Mouse (Mus musculus) forebrain, embryonic 10.5 days (tissue): Measurements from ENCODE around the gene Garnl3. TPM values are rescaled to one million over a fixed set of nuclear protein-coding genes. Genes with fewer than 3 reads are reported as not detected.
A peak's percentile ranks its signal among the peaks of the same experiment; 100 is the strongest.

Source experiments
- DNase-seq: peaks from one replicate; pipeline ENCODE4 v3.0.0-alpha.2; 2017; ENCODE audit warnings: low spot score; ENCODE audit errors: extremely low spot score
- H3K27ac ChIP-seq: fragments of 300-500 bp; sonication (generic); 2 replicates; pipeline ENCODE4 v1.5.1; 2016; ENCODE audit warnings: mild to moderate bottlenecking
- H3K27me3 ChIP-seq: fragments of 300-500 bp; sonication (generic); 2 replicates; pipeline ENCODE4 v1.6.1; 2016; ENCODE audit warnings: mild to moderate bottlenecking; ENCODE audit not compliant: poor library complexity, severe bottlenecking
- H3K36me3 ChIP-seq: fragments of 300-500 bp; sonication (generic); replicated peaks from 2 replicates; pipeline ENCODE4 v1.6.1; 2016; ENCODE audit warnings: mild to moderate bottlenecking, moderate library complexity
- H3K4me1 ChIP-seq: fragments of 300-500 bp; sonication (generic); 2 replicates; pipeline ENCODE4 v1.6.1; 2016
- H3K4me3 ChIP-seq: fragments of 300-500 bp; sonication (generic); 2 replicates; pipeline ENCODE4 v1.5.1; 2016; ENCODE audit warnings: mild to moderate bottlenecking, moderate library complexity
- H3K9me3 ChIP-seq: fragments of 300-500 bp; sonication (generic); 2 replicates; pipeline ENCODE4 v1.6.1; 2016; ENCODE audit warnings: mild to moderate bottlenecking, moderate library complexity
- WGBS: fragments of 180-500 bp; shearing (Covaris S2); methylation state at CpG from one replicate; pipeline ENCODE4 v1.1.7; 2016; 5-methylcytosine and 5-hydroxymethylcytosine counted together
- polyA plus RNA-seq: library from polyadenylated mRNA; unstranded; fragments of >200 nt; fragmentation: Nextera tagmentation; extraction: Ambion mirVana; gene quantifications from 2 replicates; pipeline ENCODE4 v1.2.1, GENCODE M21; 2016

The Garnl3 gene
- 8.6 and 9.1 TPM in 2 replicates for polyA plus RNA-seq

- Histone ChIP-seq H3K27ac (peak within 1 kb of the TSS; percentile 87), H3K36me3 (no peaks in the 10 kb centered on the region), H3K4me3 (peak within 1 kb of the TSS; percentile 83), H3K9me3 (no peaks in the 10 kb centered on the region), H3K27me3 (peaks cover 49% of the 10 kb centered on the region), H3K4me1 (peaks cover 36% of the 10 kb centered on the region)
- WGBS, result under 1% methylated on average over 22 of the region's 22 CpGs
- peak; percentile 62 for DNase-seq
These were observed at the start of gene Garnl3 for GRCm38 (mm10) chr2:33131500-33132092. Gene Garnl3 (minus strand): TSS chr2:33131654.

DNA sequence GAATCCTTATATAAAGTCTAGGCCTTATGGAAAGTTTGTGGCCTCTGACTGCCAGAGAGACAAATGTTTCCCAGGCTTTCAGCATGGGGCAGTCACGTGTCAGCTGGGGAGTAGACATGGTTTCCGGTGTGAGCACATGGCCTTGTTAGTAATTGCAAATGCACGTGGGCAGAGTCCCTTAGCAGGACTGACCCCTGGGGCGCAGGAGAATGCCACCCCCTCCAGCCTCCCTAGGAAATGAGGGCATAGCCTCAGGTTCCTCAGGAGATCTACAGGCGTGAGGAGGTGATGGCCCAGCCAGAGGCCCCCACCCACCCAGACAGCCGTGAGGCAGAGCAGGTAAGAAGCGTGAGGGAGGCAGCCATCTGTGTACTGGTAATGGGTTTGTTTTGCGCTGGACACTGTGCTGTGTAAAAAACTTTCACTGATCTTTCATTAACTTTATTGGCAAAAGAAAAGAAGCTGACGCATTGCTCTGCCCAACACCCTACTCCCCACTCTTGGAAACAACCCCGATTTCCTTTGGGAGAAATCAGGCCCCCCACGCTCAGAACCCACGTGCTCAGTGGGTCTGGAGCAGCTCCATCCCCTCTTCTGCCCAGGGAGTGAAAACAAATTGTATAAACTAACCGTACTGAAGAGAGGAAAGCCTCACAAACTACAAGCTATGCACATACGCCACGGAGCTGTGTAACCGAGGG, 48.6 kb upstream of the Garnl3 start:
- no peaks in the 10 kb centered on the region for H3K36me3 ChIP-seq
- no peak overlapping the region for H3K4me3 ChIP-seq
- WGBS, result 71% methylated on average over 16 of the region's 16 CpGs
- H3K27me3 ChIP-seq, result peaks cover 6% of the 10 kb centered on the region; the same call in 1 of the 2 replicates
- peaks cover 35% of the 10 kb centered on the region for H3K4me1 ChIP-seq
- peak overlapping the region; percentile 73 for H3K27ac ChIP-seq
- DNase-seq, result no peak
- no peaks in the 10 kb centered on the region for H3K9me3 ChIP-seq

GRCm38 (mm10) chr2:33179171-33179929, 47.9 kb upstream of the Garnl3 start:
- DNase-seq, result no peak
- H3K27me3 ChIP-seq, result peaks cover 6% of the 10 kb centered on the region; the same call in 1 of the 2 replicates
- no peak overlapping the region for H3K4me3 ChIP-seq
- H3K36me3 ChIP-seq, result no peaks in the 10 kb centered on the region
- peaks cover 35% of the 10 kb centered on the region for H3K4me1 ChIP-seq
- H3K27ac ChIP-seq, result peak overlapping the region; percentile 73
- 62% methylated on average over 14 of the region's 14 CpGs for WGBS
- H3K9me3 ChIP-seq, result no peaks in the 10 kb centered on the region

- Histone ChIP-seq H3K9me3 (no peaks in the 10 kb centered on the region), H3K4me3 (no peak overlapping the region), H3K36me3 (no peaks in the 10 kb centered on the region), H3K27me3 (peaks cover 9% of the 10 kb centered on the region; the same call in 1 of the 2 replicates), H3K4me1 (peaks cover 35% of the 10 kb centered on the region), H3K27ac (peak overlapping the region; percentile 73)
- no peak for DNase-seq
- WGBS, result 76% methylated on average over 11 of the region's 11 CpGs
These were observed 46.9 kb upstream of the Garnl3 start for GRCm38 (mm10) chr2:33178243-33178932.

DNA sequence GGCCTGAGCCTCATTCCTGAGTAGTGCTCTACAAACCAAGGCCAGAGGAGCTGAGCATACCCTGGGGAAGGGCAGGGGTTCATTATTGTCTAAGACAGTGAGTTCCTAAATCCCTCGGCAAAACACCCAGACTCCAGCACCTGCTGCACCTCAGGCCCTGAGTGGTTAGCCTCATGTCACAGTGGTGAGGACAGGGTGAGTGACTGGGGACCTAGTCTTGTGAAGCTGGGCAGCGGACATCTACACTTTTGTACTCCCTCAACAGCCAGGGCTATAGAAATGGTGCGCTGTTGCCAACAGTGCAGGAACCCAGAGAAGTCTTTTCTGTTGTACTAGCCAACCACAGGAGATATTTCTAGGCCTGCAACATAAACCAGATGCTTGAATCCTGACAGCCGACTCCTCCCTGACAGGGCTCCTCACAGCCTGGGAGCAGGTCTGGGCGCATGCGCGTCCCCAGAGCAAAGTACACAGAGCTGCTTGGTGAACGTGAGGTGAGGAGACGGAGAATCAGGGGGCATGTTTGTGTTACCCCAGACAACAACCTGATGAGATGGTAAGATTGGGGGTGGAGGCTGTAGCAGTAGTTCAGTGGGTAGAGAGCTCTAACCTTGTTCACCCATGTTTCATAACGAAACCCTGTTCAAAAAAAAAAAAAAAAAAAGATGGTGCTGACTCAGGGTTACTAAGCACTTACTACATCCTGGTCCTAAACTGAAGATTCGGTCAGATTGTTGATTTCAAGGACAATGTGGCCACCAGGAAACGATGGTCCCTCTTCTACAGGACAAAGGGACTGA, 46.2 kb upstream of the Garnl3 start:
- Histone ChIP-seq H3K4me3 (no peak overlapping the region), H3K36me3 (no peaks in the 10 kb centered on the region), H3K4me1 (peaks cover 35% of the 10 kb centered on the region), H3K9me3 (no peaks in the 10 kb centered on the region), H3K27ac (0 out of 2 replicates have a peak overlapping the region, but pooled peaks have one; percentile 73), H3K27me3 (peaks cover 12% of the 10 kb centered on the region)
- DNase-seq, result no peak
- WGBS, result 89% methylated on average over 12 of the region's 12 CpGs

- Histone ChIP-seq H3K36me3 (no peaks in the 10 kb centered on the region), H3K4me1 (peaks cover 35% of the 10 kb centered on the region), H3K27me3 (peaks cover 18% of the 10 kb centered on the region), H3K27ac (peak overlapping the region; percentile 62; the same call in 1 of the 2 replicates), H3K9me3 (no peaks in the 10 kb centered on the region), H3K4me3 (no peak overlapping the region)
- DNase-seq, result no peak
- 70% methylated on average over 2 of the region's 2 CpGs for WGBS
These were observed 45.5 kb upstream of the Garnl3 start for GRCm38 (mm10) chr2:33176921-33177320.

DNA sequence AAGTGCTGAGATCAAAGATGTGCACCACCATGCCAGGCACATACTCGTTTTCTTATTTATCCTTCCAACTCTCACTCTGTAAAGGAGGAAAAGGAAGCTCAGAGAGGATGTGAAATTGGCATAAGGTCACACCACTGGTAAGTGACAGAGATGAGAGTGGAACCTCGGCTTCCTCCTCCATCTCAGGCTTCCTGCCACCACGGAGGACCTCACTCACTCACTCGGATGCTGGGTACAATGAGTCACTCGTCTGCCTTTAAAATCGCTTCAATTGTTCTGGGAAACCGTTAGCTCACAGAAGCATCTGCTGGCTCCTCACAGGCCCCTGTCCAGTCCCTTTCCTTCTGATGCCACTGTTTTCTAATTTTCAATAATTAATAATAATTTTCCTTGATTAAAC, 45.1 kb upstream of the Garnl3 start:
- no peak for DNase-seq
- Histone ChIP-seq H3K9me3 (no peaks in the 10 kb centered on the region), H3K4me1 (peaks cover 38% of the 10 kb centered on the region), H3K27ac (no peak overlapping the region), H3K4me3 (no peak overlapping the region), H3K27me3 (peaks cover 20% of the 10 kb centered on the region), H3K36me3 (no peaks in the 10 kb centered on the region)
- 67% methylated on average over 7 of the region's 7 CpGs for WGBS

DNA sequence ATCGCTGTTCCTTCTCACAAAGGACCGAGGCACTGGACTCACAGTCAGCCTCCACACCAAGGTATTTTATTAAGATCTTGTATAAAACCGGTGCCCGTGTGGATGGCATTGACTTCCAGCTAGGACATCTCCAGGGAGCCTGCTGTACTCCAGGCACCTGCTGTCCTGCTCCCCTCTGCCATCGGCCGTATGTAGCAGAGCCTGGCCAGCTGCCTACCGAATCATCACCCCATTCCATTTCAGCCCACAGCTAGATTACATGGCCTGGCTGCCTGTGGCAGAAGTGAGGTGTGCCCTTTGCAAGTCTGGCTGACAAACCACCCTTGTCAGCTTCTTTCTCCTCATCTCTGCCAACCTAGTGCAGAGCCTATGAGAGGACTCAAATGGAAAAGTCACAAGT, 42.2 kb upstream of the Garnl3 start:
- H3K27ac ChIP-seq, result no peak overlapping the region
- H3K4me1 ChIP-seq, result peaks cover 37% of the 10 kb centered on the region
- peaks cover 22% of the 10 kb centered on the region for H3K27me3 ChIP-seq
- WGBS, result 94% methylated on average over 7 of the region's 7 CpGs
- no peak overlapping the region for H3K4me3 ChIP-seq
- DNase-seq, result no peak
- no peaks in the 10 kb centered on the region for H3K36me3 ChIP-seq
- no peaks in the 10 kb centered on the region for H3K9me3 ChIP-seq

GRCm38 (mm10) chr2:33173126-33173525, 41.7 kb upstream of the Garnl3 start:
- H3K4me1 ChIP-seq, result peaks cover 31% of the 10 kb centered on the region
- no peak overlapping the region for H3K4me3 ChIP-seq
- H3K27ac ChIP-seq, result no peak overlapping the region
- WGBS, result 87% methylated on average over 10 of the region's 10 CpGs
- DNase-seq, result no peak
- peaks cover 25% of the 10 kb centered on the region for H3K27me3 ChIP-seq
- no peaks in the 10 kb centered on the region; the same call in 1 of the 2 replicates for H3K36me3 ChIP-seq
- H3K9me3 ChIP-seq, result no peaks in the 10 kb centered on the region

DNA sequence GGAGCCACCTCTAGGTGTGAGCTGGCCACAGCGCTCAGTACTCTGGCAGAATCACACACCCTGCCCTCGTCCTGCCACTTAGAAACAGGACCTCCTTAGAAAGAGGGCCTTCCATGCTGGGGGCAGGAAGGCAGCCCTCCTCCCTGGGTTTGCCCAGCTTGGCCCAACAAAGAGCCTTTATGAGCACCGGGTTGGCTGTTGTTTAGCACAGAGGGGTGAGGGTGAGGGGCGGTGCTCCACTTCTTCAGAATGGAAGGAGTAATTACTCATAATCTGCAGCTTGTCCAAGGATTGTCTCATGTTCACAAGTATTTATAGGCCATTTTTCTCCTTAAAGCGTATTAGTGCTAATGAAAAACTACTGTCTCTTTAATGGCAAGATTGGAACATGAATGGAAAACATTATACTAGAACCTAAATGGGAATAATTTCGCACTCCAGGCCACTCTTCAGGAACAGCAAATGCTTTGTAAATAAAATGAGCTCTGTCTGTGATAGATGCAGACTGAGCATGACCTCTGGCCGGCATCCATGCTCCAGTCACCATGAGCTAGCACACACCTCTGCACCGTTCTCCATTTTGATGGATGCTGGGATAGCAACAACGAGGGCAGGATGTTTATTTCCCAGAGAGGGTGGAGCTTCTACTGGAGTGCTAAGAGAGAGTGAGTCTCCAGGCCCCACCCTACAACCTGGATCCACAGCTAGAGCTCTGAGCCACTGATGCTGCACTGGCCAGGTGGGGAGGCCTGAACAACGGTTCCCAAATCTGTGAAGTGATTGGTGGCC, 39.5 kb upstream of the Garnl3 start:
- Histone ChIP-seq H3K36me3 (peaks cover 4% of the 10 kb centered on the region; the same call in 1 of the 2 replicates), H3K27ac (peak overlapping the region; percentile 68), H3K27me3 (peaks cover 26% of the 10 kb centered on the region), H3K4me1 (peaks cover 26% of the 10 kb centered on the region), H3K9me3 (no peaks in the 10 kb centered on the region), H3K4me3 (no peak overlapping the region)
- peak; percentile 28 for DNase-seq
- 59% methylated on average over 10 of the region's 10 CpGs for WGBS

DNA sequence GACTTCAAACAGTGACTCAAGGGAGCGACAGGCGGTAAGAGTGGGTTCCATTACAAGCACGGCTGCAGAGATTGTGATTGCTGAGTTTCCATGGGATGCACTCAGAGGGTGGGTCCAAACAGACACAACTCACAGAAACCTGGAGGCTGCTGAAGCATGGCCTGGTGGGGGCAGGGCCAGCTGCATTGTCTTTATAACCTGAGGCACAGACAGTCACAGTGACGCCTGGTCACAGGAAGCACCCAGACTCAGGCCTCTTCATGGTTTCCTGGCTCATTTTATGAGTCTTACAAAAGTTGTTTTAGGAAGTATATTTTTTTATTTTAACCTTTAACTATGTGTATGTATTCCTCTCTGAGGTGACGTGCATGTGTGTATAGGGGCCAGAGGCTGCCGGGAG, 38.0 kb upstream of the Garnl3 start:
- peaks cover 26% of the 10 kb centered on the region for H3K27me3 ChIP-seq
- H3K27ac ChIP-seq, result peak overlapping the region; percentile 21; the same call in 1 of the 2 replicates
- no peak for DNase-seq
- no peaks in the 10 kb centered on the region for H3K9me3 ChIP-seq
- H3K36me3 ChIP-seq, result peaks cover 4% of the 10 kb centered on the region; the same call in 1 of the 2 replicates
- H3K4me1 ChIP-seq, result peaks cover 40% of the 10 kb centered on the region
- no peak overlapping the region for H3K4me3 ChIP-seq
- 79% methylated on average over 6 of the region's 6 CpGs for WGBS
